Mouse (Mus musculus) thymus, adult 2 months (tissue): Measurements from ENCODE around the gene Nhs.

Experiments used
- CTCF ChIP-seq: fragments of 200-500 bp; IDR thresholded peaks from 2 replicates; pipeline ENCODE4 v1.5.1; 2012; ENCODE audit warnings: mild to moderate bottlenecking, control low read depth, low read length, moderate library complexity, borderline replicate concordance; ENCODE audit not compliant: control insufficient read depth, poor library complexity, insufficient read depth; ENCODE audit errors: extremely low read depth
- POLR2A ChIP-seq: fragments of 200-500 bp; IDR thresholded peaks from 2 replicates; pipeline ENCODE4 v1.6.1; 2012; ENCODE audit warnings: mild to moderate bottlenecking, low read length, control low read depth, moderate library complexity; ENCODE audit not compliant: control insufficient read depth, poor library complexity, insufficient read depth; ENCODE audit errors: extremely low read depth

GRCm38 (mm10) chrX:161855630-161856029 is 303.9 kb downstream of the Nhs start:
- TF ChIP-seq POLR2A (no peak), CTCF (no peak)
